Mouse (Mus musculus): ENCODE data around the gene Anapc16. TPM values are rescaled to one million over a fixed set of nuclear protein-coding genes. Genes with fewer than 3 reads are reported as not detected.

Gene Anapc16
- polyA plus RNA-seq, 1 experiment from 2014 or later: 55.3 TPM

- Histone ChIP-seq H3K4me1 (peaks cover 36% of the 10 kb centered on the region), H3K36me3 (no peaks in the 10 kb centered on the region; the same call in 1 of the 2 replicates), H3K27me3 (replicated peaks) (peaks cover 53% of the 10 kb centered on the region), H3K9me3 (replicated peaks) (no peaks in the 10 kb centered on the region), H3K27ac (no peak overlapping the region), H3K4me3 (no peak overlapping the region), H3K9ac (no peak overlapping the region), H3K4me2 (no peak overlapping the region)
- WGBS (ENCODE audit: insufficient replicate concordance): 55% methylated on average over 5 of the region's 5 CpGs
- ATAC-seq: no peak
Measured at GRCm38 (mm10) chr10:59946362-59946761, 56.6 kb downstream of the Anapc16 start.

DNA sequence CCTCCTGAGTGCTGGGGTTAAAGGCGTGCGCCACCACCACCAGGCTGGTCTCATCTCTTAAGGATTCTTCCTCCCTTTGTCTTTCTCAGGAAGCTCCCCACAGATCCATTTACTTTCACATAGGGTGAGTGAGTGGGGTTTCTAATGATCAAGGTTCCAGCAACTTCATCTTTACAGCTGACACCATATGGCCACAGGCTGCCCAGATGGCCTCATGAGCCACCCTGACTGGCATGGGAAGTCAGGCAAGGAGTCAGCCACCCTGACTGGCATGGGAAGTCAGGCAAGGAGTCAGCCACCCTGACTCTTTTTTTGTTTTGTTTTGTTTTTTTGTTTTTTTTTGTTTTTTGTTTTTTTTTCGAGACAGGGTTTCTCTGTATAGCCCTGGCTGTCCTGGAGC, 57.5 kb downstream of the Anapc16 start:
- ATAC-seq: no peak
- Histone ChIP-seq H3K9ac (no peak overlapping the region), H3K36me3 (no peaks in the 10 kb centered on the region; the same call in 1 of the 2 replicates), H3K4me1 (peaks cover 27% of the 10 kb centered on the region), H3K4me3 (no peak overlapping the region), H3K9me3 (replicated peaks) (0 out of 2 replicates have a peak, but pooled peaks cover 2% of the 10 kb centered on the region), H3K4me2 (no peak overlapping the region), H3K27ac (no peak overlapping the region), H3K27me3 (replicated peaks) (peaks cover 51% of the 10 kb centered on the region)
- 78% methylated on average over 3 of the region's 3 CpGs for WGBS (ENCODE audit: insufficient replicate concordance)

GRCm38 (mm10) chr10:59943421-59943989, 59.4 kb downstream of the Anapc16 start:
- WGBS (ENCODE audit: insufficient replicate concordance): 45% methylated on average over 13 of the region's 13 CpGs
- peaks cover 38% of the 10 kb centered on the region for H3K27me3 ChIP-seq (replicated peaks)
- no peak overlapping the region for H3K9ac ChIP-seq
- peak overlapping the region; percentile 5; the same call in 1 of the 2 replicates for H3K4me3 ChIP-seq
- no peak overlapping the region for H3K27ac ChIP-seq
- H3K4me2 ChIP-seq: peak overlapping the region; percentile 44
- peaks cover 18% of the 10 kb centered on the region for H3K4me1 ChIP-seq
- no peaks in the 10 kb centered on the region for H3K36me3 ChIP-seq
- H3K9me3 ChIP-seq (replicated peaks): 0 out of 2 replicates have a peak, but pooled peaks cover 2% of the 10 kb centered on the region
- peak; percentile 49 for ATAC-seq

DNA sequence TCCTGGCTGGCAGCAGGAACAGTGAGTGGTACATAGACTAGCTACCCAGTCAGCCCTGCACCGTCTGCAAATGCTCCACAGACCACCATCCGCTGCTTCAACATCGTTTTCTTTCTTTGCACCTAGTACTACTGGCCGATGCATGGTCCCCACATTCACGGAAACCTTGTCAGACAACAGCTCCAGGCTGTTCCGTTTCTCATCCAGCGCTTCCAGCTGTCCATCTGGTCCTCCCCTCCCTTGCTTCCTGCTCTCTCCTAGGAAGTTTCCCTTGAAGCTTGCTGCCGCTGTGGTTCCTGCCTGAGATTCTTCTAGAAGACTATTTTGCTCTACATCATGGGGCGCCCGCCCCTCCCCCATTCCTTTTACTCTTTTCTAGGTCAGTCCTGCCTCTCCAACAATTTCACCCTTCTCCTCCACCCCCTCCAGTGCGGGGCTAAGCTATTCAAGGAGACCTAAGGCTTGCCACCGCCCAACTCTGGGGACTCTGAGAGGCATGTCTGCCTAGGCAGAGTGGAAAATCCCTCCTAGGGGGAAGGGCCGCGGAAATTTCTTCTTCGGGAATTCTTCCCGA, 60.0 kb downstream of the Anapc16 start:
- no peaks in the 10 kb centered on the region for H3K36me3 ChIP-seq
- peak overlapping the region; percentile 5; the same call in 1 of the 2 replicates for H3K4me3 ChIP-seq
- peaks cover 38% of the 10 kb centered on the region for H3K27me3 ChIP-seq (replicated peaks)
- H3K9me3 ChIP-seq (replicated peaks): 0 out of 2 replicates have a peak, but pooled peaks cover 2% of the 10 kb centered on the region
- H3K9ac ChIP-seq: no peak overlapping the region
- peak overlapping the region; percentile 44 for H3K4me2 ChIP-seq
- H3K4me1 ChIP-seq: peaks cover 18% of the 10 kb centered on the region
- ATAC-seq: peak; percentile 36; the same call in 1 of the 2 replicates
- no peak overlapping the region for H3K27ac ChIP-seq
- WGBS (ENCODE audit: insufficient replicate concordance): 6% methylated on average over 16 of the region's 16 CpGs

GRCm38 (mm10) chr10:59942281-59942846, 60.6 kb downstream of the Anapc16 start:
- H3K9ac ChIP-seq: no peak overlapping the region
- H3K27me3 ChIP-seq (replicated peaks): peaks cover 38% of the 10 kb centered on the region
- peak overlapping the region; percentile 5; the same call in 1 of the 2 replicates for H3K4me3 ChIP-seq
- no peak overlapping the region for H3K27ac ChIP-seq
- H3K36me3 ChIP-seq: no peaks in the 10 kb centered on the region
- ATAC-seq: no peak
- peaks cover 18% of the 10 kb centered on the region for H3K4me1 ChIP-seq
- 0 out of 2 replicates have a peak, but pooled peaks cover 2% of the 10 kb centered on the region for H3K9me3 ChIP-seq (replicated peaks)
- peak overlapping the region; percentile 44 for H3K4me2 ChIP-seq
- WGBS (ENCODE audit: insufficient replicate concordance): 46% methylated on average over 21 of the region's 21 CpGs

GRCm38 (mm10) chr10:59939081-59939480, 63.9 kb downstream of the Anapc16 start:
- peaks cover 35% of the 10 kb centered on the region for H3K27me3 ChIP-seq (replicated peaks)
- peaks cover 18% of the 10 kb centered on the region for H3K4me1 ChIP-seq
- no peak overlapping the region for H3K4me2 ChIP-seq
- no peak for ATAC-seq
- no peak overlapping the region for H3K4me3 ChIP-seq
- WGBS (ENCODE audit: insufficient replicate concordance): 39% methylated on average over 1 of the region's 1 CpGs
- no peaks in the 10 kb centered on the region for H3K36me3 ChIP-seq
- H3K9ac ChIP-seq: no peak overlapping the region
- no peak overlapping the region for H3K27ac ChIP-seq
- 0 out of 2 replicates have a peak, but pooled peaks cover 2% of the 10 kb centered on the region for H3K9me3 ChIP-seq (replicated peaks)

DNA sequence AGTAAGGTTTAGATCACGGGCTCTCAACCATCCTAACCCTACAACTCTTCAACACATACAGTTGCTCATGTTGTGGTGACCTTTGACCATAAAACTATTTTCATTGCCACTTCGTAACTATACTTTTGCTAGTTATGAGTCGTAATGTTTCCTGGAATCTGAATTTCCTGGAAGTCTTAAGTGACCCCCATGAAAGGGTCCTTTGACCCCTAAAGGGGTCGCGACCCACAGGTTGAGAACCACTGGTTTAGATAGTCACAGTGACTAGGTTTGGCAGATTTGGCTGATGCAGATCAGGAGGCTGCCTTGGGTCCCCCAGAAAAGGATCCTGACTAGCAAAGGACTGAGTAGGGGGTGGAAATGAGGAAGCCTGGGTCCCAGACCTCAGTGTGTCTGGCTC, 64.3 kb downstream of the Anapc16 start:
- H3K27ac ChIP-seq: no peak overlapping the region
- H3K36me3 ChIP-seq: no peaks in the 10 kb centered on the region
- no peak for ATAC-seq
- 65% methylated on average over 5 of the region's 5 CpGs for WGBS (ENCODE audit: insufficient replicate concordance)
- H3K27me3 ChIP-seq (replicated peaks): peaks cover 32% of the 10 kb centered on the region
- no peak overlapping the region for H3K4me2 ChIP-seq
- no peak overlapping the region for H3K9ac ChIP-seq
- H3K4me1 ChIP-seq: peaks cover 15% of the 10 kb centered on the region
- H3K4me3 ChIP-seq: no peak overlapping the region
- 0 out of 2 replicates have a peak, but pooled peaks cover 2% of the 10 kb centered on the region for H3K9me3 ChIP-seq (replicated peaks)

Other genes with a start within 250 kb of the Anapc16 start
- 18.0 and 18.7 TPM in 2 replicates for gene Dnajb12, start 123.6 kb downstream of the Anapc16 start, polyA plus RNA-seq (2016; fragmentation: Nextera tagmentation; extraction: Ambion mirVana)
- gene Ddit4, start 51.3 kb downstream of the Anapc16 start, polyA plus RNA-seq (2016; fragmentation: Nextera tagmentation; extraction: Ambion mirVana): 5.4 and 6.9 TPM in 2 replicates
- 22.6 and 23.4 TPM in 2 replicates for gene Ascc1, start 330 bp downstream of the Anapc16 start, polyA plus RNA-seq (2016; fragmentation: Nextera tagmentation; extraction: Ambion mirVana)
- gene Spock2, start 103.1 kb upstream of the Anapc16 start, polyA plus RNA-seq (2016; fragmentation: Nextera tagmentation; extraction: Ambion mirVana): 0.10 and 0.13 TPM in 2 replicates
- 0.22 and 0.31 TPM in 2 replicates for gene Chst3, start 216.1 kb upstream of the Anapc16 start, polyA plus RNA-seq (2016; fragmentation: Nextera tagmentation; extraction: Ambion mirVana)